ENCODE assay signal across 18 mouse cellular contexts in genomic region chr7:19622241-19622640, GRCm38 (mm10). TPM values are rescaled to one million over a fixed set of nuclear protein-coding genes. Genes with fewer than 3 reads are reported as not detected.
"Had no signal": no experiment of that assay in that cellular context is flagged by ENCODE, and none has a peak within 500 bp of the region (broad histone marks: within the 10 kb centered on the region; RNA-seq: fewer than 3 reads in every experiment).

No protein-coding gene starts in this region.

- H3K9me3 ChIP-seq: midbrain, embryonic 10.5 days; midbrain, embryonic 12.5 days; midbrain, embryonic 15.5 days; neural tube, embryonic 13.5 days; neural tube, embryonic 15.5 days; stomach, embryonic 15.5 days had no signal

- H3K4me3 ChIP-seq: midbrain, embryonic 10.5 days; midbrain, embryonic 12.5 days; midbrain, embryonic 15.5 days; neural tube, embryonic 13.5 days; neural tube, embryonic 15.5 days; stomach, embryonic 15.5 days had no signal

- H3K9ac ChIP-seq: lung, embryonic 14.5 days; midbrain, embryonic 12.5 days; midbrain, embryonic 15.5 days; neural tube, embryonic 13.5 days; neural tube, embryonic 15.5 days; stomach, embryonic 15.5 days had no signal

- H3K4me2 ChIP-seq: lung, embryonic 14.5 days; midbrain, embryonic 12.5 days; midbrain, embryonic 15.5 days; neural tube, embryonic 13.5 days; neural tube, embryonic 15.5 days; stomach, embryonic 15.5 days had no signal

- H3K36me3 ChIP-seq: midbrain, embryonic 10.5 days; midbrain, embryonic 12.5 days; midbrain, embryonic 15.5 days; neural tube, embryonic 13.5 days; neural tube, embryonic 15.5 days; stomach, embryonic 15.5 days had no signal

- DNase-seq: lung, adult 18-20 months; lung, embryonic 14.5 days; lung, postnatal 10 days; retina, postnatal 1 day; right cerebral cortex, adult 18-20 months; right cerebral cortex, postnatal 25 days; right cerebral cortex, postnatal 4 days; thymus, adult 18-20 months; thymus, postnatal 14 days; thymus, postnatal 36 days had no signal

- ATAC-seq: midbrain, embryonic 15.5 days had no signal

- H3K27me3 ChIP-seq: stomach, embryonic 15.5 days had no signal

- H3K27ac ChIP-seq: midbrain, embryonic 10.5 days; midbrain, embryonic 12.5 days; midbrain, embryonic 15.5 days; neural tube, embryonic 13.5 days; neural tube, embryonic 15.5 days; stomach, embryonic 15.5 days; stomach, postnatal 0 days had no signal

RNA-seq across cellular contexts. Expression of gene Zfp296, which starts 45.2 kb away (rescaled TPM):
- polyA plus RNA-seq: midbrain, postnatal 0 days had no signal
